Mouse (Mus musculus) limb, embryonic 11.5 days (tissue): ENCODE results near the gene Itih1. TPM values are rescaled to one million over a fixed set of nuclear protein-coding genes. Genes with fewer than 3 reads are reported as not detected.

ENCODE experiments used
- ATAC-seq: fragments of 200-750 bp; cut with Nextera tagmentation; 2 replicates; pipeline ENCODE4 v1.8.0; 2017; ENCODE audit warnings: low read depth; ENCODE audit not compliant: insufficient number of reproducible peaks, low FRiP score, low TSS enrichment
- DNase-seq: peaks from one replicate; pipeline ENCODE4 v3.0.0-alpha.2; 2015; ENCODE audit warnings: low spot score
- H3K27ac ChIP-seq: fragments of 300-500 bp; sonication (generic); replicated peaks from 2 replicates; pipeline ENCODE4 v1.5.1; 2014; ENCODE audit warnings: low read depth, mild to moderate bottlenecking, low read length
- H3K27me3 ChIP-seq: fragments of 300-500 bp; sonication (generic); 2 replicates; pipeline ENCODE4 v1.6.1; 2014; ENCODE audit warnings: mild to moderate bottlenecking, low read length, mixed read lengths; ENCODE audit not compliant: control insufficient read depth, insufficient read depth
- H3K36me3 ChIP-seq: fragments of 300-500 bp; sonication (generic); 2 replicates; pipeline ENCODE4 v1.6.1; 2014; ENCODE audit warnings: mild to moderate bottlenecking, low read length, moderate library complexity, mixed read lengths; ENCODE audit not compliant: control insufficient read depth, insufficient read depth
- H3K4me1 ChIP-seq: fragments of 300-500 bp; sonication (generic); 2 replicates; pipeline ENCODE4 v1.6.1; 2014; ENCODE audit warnings: low read length, mixed read lengths; ENCODE audit not compliant: control insufficient read depth, insufficient read depth
- H3K4me2 ChIP-seq: fragments of 300-500 bp; sonication (generic); 2 replicates; pipeline ENCODE4 v1.6.1; 2014; ENCODE audit warnings: low read depth, mild to moderate bottlenecking, moderate library complexity; ENCODE audit not compliant: severe bottlenecking
- H3K4me3 ChIP-seq: fragments of 300-500 bp; sonication (generic); 2 replicates; pipeline ENCODE4 v1.5.1; 2014; ENCODE audit warnings: low read depth, low read length
- H3K9ac ChIP-seq: fragments of 300-500 bp; sonication (generic); 2 replicates; pipeline ENCODE4 v1.6.1; 2014; ENCODE audit warnings: mild to moderate bottlenecking, low read length
- H3K9me3 ChIP-seq: fragments of 300-500 bp; sonication (generic); 2 replicates; pipeline ENCODE4 v1.6.1; 2016; ENCODE audit warnings: low read length; ENCODE audit not compliant: control insufficient read depth
- WGBS: fragments of 180-500 bp; shearing (Covaris S2); extraction: QIAGEN DNeasy Blood & Tissue Kit; methylation state at CpG from one replicate; pipeline ENCODE4 v1.1.7; 2014; 5-methylcytosine and 5-hydroxymethylcytosine counted together
- polyA plus RNA-seq: library from polyadenylated mRNA; unstranded; fragments of >200 nt; fragmentation: Nextera tagmentation; extraction: Ambion mirVana; gene quantifications from 2 replicates; pipeline ENCODE4 v1.2.1, GENCODE M21; 2014

Gene Itih1
- polyA plus RNA-seq, 1 experiment from 2014 or later: not detected

- H3K27me3 ChIP-seq: no peaks in the 10 kb centered on the region
- H3K9me3 ChIP-seq: no peaks in the 10 kb centered on the region
- H3K36me3 ChIP-seq: no peaks in the 10 kb centered on the region
- no peak overlapping the region for H3K4me3 ChIP-seq
- ATAC-seq (no peak), DNase-seq (no peak)
- no peak overlapping the region for H3K4me2 ChIP-seq
- 90% methylated on average over 5 of the region's 5 CpGs for WGBS
- no peaks in the 10 kb centered on the region for H3K4me1 ChIP-seq
- no peak overlapping the region for H3K27ac ChIP-seq
- no peak overlapping the region for H3K9ac ChIP-seq
Observed at GRCm38 (mm10) chr14:30913404-30913803, 29.7 kb downstream of the Itih1 start.

DNA sequence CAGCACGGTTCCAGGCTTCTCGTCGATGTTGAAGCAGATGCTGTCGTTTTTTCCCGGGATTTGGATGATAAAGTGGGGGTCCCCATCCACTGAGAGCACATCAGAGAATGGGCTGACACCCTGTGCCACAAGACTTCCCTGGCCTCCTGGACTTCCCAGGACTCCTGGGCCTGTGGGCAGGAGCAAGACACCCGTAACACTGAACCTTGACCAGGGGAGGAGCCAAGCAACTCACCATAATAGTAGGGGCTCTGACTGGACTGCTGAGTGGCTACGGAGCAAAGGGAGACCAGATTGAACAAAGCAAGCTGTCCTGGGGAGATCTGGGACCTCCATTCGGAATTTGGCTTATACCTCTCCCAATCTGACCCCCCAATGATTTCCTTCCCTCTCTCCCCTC lies 30.4 kb downstream of the Itih1 start:
- Histone ChIP-seq H3K9me3 (no peaks in the 10 kb centered on the region), H3K4me1 (no peaks in the 10 kb centered on the region), H3K27me3 (no peaks in the 10 kb centered on the region), H3K27ac (no peak overlapping the region), H3K4me2 (no peak overlapping the region), H3K9ac (no peak overlapping the region), H3K4me3 (no peak overlapping the region), H3K36me3 (no peaks in the 10 kb centered on the region)
- ATAC-seq: no peak
- no peak for DNase-seq
- 78% methylated on average over 8 of the region's 8 CpGs for WGBS

DNA sequence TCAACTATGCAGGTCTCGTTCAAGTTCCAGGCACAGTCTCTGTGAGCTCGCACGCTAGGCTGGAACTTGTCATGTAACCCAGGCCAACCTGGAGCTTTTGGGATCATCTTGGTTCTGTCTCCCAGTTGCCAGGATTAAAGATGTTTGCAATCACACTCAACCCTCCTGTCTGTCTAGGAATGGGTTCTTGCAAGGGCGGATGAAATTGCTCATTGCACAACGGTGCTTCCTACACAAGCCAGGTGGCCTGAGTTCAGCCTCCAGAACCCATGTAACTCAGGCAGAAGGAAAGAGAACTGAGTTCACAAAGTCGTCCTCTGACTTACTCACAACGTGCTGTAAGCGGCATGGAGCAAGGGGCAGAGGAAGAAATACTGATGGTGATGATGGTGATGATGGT lies 31.9 kb downstream of the Itih1 start:
- H3K27me3 ChIP-seq: no peaks in the 10 kb centered on the region
- no peaks in the 10 kb centered on the region for H3K9me3 ChIP-seq
- H3K9ac ChIP-seq: no peak overlapping the region
- H3K4me2 ChIP-seq: no peak overlapping the region
- H3K4me1 ChIP-seq: no peaks in the 10 kb centered on the region
- no peak overlapping the region for H3K27ac ChIP-seq
- no peak overlapping the region for H3K4me3 ChIP-seq
- DNase-seq (no peak), ATAC-seq (no peak)
- 90% methylated on average over 8 of the region's 8 CpGs for WGBS
- no peaks in the 10 kb centered on the region for H3K36me3 ChIP-seq

DNA sequence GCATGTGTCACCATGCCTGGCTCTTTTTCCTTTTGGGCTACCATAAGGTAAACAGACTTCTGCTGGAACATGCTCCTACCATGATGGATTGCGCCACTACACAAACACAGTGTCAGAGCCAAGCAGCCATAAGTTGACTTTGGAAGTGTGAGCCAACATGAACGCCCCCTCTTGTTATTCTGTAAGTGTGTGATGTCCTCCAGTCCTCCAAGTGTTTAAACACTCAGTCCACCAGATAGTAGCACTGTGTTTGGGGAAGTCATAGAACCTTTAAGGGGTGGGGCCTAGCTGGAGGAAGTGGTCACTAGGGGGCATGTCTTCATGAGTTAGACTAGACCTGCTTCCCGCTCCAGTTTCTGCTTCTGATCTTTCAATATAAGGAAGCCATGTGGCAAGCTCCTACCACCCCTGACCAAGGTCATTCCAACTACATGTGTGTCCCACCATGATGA lies 35.2 kb downstream of the Itih1 start:
- Histone ChIP-seq H3K4me1 (no peaks in the 10 kb centered on the region), H3K36me3 (no peaks in the 10 kb centered on the region), H3K27ac (no peak overlapping the region), H3K27me3 (no peaks in the 10 kb centered on the region), H3K4me3 (no peak overlapping the region), H3K4me2 (no peak overlapping the region), H3K9me3 (no peaks in the 10 kb centered on the region), H3K9ac (no peak overlapping the region)
- WGBS: 80% methylated on average over 3 of the region's 3 CpGs
- no peak for ATAC-seq
- DNase-seq: no peak

DNA sequence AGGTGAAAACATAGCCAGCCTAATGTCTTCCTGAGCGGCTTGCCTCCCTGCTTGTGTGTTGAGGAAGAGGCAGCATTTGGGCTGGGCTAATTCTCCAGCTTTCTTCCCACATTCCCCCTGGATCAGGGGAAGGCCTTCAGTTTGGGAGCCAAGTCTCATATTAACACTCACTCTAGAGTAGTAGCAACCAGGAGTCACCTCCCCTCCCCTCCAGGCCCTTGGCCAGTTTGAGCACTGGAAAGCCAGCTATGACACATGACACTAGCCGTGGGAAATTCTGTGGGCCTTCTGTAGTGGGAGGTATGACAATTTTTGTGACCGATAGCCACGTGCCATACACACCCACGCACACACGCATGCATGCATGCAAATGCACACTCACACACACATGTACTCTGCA lies 37.1 kb downstream of the Itih1 start:
- no peaks in the 10 kb centered on the region for H3K9me3 ChIP-seq
- no peaks in the 10 kb centered on the region for H3K27me3 ChIP-seq
- H3K4me3 ChIP-seq: no peak overlapping the region
- WGBS: 90% methylated on average over 6 of the region's 6 CpGs
- no peak overlapping the region for H3K9ac ChIP-seq
- H3K4me1 ChIP-seq: no peaks in the 10 kb centered on the region
- H3K4me2 ChIP-seq: no peak overlapping the region
- no peak for ATAC-seq
- DNase-seq: no peak
- H3K36me3 ChIP-seq: no peaks in the 10 kb centered on the region
- no peak overlapping the region for H3K27ac ChIP-seq

GRCm38 (mm10) chr14:30904307-30904706 lies 38.8 kb downstream of the Itih1 start:
- no peaks in the 10 kb centered on the region for H3K36me3 ChIP-seq
- 84% methylated on average over 8 of the region's 8 CpGs for WGBS

GRCm38 (mm10) chr14:30903036-30903435 lies 40.1 kb downstream of the Itih1 start:
- ATAC-seq: no peak
- 59% methylated on average over 3 of the region's 3 CpGs for WGBS
- Histone ChIP-seq H3K36me3 (no peaks in the 10 kb centered on the region), H3K9ac (no peak overlapping the region), H3K4me3 (no peak overlapping the region), H3K9me3 (no peaks in the 10 kb centered on the region), H3K4me2 (no peak overlapping the region), H3K27ac (no peak overlapping the region), H3K4me1 (no peaks in the 10 kb centered on the region), H3K27me3 (no peaks in the 10 kb centered on the region)
- no peak for DNase-seq

More at GRCm38 (mm10) chr14:30904307-30904706, 38.8 kb downstream of the Itih1 start:
- no peak overlapping the region for H3K4me2 ChIP-seq
- H3K27me3 ChIP-seq: no peaks in the 10 kb centered on the region
- no peaks in the 10 kb centered on the region for H3K9me3 ChIP-seq
- DNase-seq (no peak), ATAC-seq (no peak)
- H3K4me1 ChIP-seq: no peaks in the 10 kb centered on the region
- no peak overlapping the region for H3K27ac ChIP-seq
- no peak overlapping the region for H3K4me3 ChIP-seq
- no peak overlapping the region for H3K9ac ChIP-seq

DNA sequence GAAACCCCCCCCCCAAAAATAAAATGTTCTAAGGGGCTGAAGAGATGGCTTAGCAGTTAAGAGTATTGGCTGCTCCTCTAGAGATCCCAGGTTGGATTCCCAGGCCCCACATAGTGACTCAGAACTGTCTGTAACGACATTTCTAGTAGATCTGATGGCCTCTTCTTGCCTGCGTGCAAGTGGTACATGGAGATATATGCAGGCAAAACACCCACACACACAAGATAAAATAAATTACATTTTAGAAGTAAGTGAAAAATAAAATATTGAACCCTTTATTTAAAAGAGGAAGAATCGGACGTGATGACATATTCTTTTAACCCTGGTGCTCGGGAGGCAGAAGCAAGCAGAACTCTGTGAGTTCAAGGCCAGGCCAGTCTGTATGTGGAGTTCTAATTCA lies 40.5 kb downstream of the Itih1 start:
- Histone ChIP-seq H3K4me3 (no peak overlapping the region), H3K9ac (no peak overlapping the region), H3K9me3 (no peaks in the 10 kb centered on the region), H3K4me1 (no peaks in the 10 kb centered on the region), H3K27ac (no peak overlapping the region), H3K4me2 (no peak overlapping the region), H3K27me3 (no peaks in the 10 kb centered on the region), H3K36me3 (no peaks in the 10 kb centered on the region)
- no peak for ATAC-seq
- no peak for DNase-seq
- WGBS: 84% methylated on average over 5 of the region's 5 CpGs

GRCm38 (mm10) chr14:30899972-30900371 lies 43.1 kb downstream of the Itih1 start:
- no peak overlapping the region for H3K4me2 ChIP-seq

More at GRCm38 (mm10) chr14:30899972-30900371, 43.1 kb downstream of the Itih1 start:
- WGBS: 69% methylated on average over 3 of the region's 3 CpGs
- Histone ChIP-seq H3K4me1 (no peaks in the 10 kb centered on the region), H3K9me3 (no peaks in the 10 kb centered on the region), H3K4me3 (no peak overlapping the region), H3K27me3 (no peaks in the 10 kb centered on the region), H3K36me3 (no peaks in the 10 kb centered on the region), H3K9ac (no peak overlapping the region), H3K27ac (no peak overlapping the region)
- no peak for DNase-seq
- no peak for ATAC-seq
